Mouse (Mus musculus): ENCODE data around the gene Rln1.

Gene Rln1

DNA sequence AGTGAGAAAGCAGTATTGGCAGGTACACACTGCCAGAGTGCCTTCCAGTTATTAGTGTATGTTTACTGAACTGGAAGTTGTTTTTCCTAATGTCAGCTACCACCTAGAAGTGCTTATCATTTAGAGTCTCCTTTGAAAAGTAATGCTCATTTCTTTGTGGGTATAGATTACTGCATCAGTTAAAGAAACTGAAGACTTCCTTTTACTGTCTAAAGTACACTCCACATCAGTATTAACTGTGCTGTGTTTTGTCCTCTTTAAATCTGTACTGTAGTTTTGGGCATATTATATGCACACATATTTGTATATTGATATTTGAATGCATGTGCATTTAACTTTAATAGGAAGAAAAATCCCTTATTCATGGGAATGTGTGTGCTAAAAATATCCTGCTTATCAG, 38.3 kb downstream of the Rln1 start:
- in situ Hi-C loops (cut with MboI, MseI) = no loop called here

DNA sequence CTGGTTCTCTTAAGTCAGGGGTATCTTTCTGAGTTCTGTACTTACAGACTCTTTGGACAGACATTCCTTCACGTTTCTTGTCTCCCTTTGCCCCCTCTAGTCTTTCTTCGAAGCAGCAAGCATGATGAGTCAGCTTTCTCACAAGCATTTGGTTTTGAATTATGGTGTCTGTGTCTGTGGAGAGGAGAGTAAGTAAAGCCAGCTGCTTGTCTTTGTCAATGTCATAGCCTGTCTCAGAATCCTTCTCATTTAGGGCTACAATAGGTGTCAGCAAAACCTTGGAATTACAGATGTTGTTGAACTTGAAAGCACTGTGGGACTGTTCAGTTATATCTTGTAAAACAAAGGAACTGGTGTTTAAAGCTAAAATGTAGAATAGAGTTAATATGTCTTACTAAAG, 39.7 kb downstream of the Rln1 start:
- in situ Hi-C loops (cut with MboI, MseI) = no loop called here

DNA sequence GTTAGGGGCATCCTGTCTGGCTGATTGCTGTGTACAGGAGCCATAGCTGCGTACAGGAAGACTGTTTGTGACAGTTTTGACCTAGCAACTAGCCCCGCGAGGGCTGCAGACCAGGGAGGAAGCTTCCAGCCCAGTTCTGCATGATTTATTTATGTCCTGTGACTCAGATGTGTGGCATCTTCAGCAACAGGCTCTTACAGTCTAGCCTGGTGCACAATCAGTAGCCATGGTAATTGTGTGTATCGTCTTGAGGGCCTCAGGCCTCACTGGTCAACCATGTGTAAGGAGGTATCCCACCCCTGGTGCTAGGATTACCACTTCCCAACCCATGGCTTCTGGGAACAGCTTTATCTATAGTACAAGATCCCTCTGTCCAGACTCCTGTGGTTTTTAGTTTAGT, 41.9 kb downstream of the Rln1 start:
- in situ Hi-C loops (cut with MboI, MseI) = no loop called here

GRCm38 (mm10) chr19:29291532-29291931, 42.9 kb downstream of the Rln1 start:
- in situ Hi-C loops (cut with MboI, MseI) = no loop called here

DNA sequence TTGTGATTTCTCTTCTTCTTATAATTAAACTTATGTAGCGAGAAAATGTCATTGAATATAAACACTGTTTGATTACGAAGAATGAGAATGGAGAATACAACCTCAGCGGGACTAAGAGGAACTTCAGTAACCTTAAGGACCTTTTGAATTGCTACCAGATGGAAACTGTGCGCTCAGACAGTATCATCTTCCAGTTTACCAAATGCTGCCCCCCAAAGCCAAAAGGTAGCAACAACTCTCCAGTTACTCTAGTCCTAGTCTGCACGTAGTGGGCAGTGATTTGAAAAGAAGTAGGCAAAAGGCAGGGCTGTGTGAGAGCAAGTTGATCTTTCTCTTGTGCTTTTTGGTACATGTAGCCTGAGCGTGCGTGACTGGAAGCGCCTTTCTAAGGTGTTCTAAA, 46.6 kb downstream of the Rln1 start:
- in situ Hi-C loops (cut with MboI, MseI) = no loop called here

DNA sequence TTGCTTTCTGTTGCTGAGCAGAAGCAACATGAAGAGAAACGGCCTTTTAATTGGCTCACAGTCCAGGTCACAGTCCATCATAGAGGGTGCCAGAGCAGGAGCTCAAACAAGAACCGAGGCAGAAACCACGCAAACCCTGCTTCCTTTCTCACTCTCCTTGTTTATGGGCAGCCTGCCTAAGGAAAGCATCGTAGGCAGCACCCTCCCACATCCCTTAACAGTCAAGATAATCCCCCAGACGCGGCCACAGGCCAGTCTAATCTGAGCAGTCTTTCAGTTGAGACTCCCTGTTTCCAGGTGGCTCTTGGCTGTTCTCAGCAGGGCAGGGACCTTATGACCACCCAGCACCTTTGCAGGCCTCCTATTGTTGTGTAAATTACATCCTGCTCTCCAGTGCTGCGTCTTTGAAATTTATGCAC, 49.0 kb downstream of the Rln1 start:
- in situ Hi-C loops (cut with MboI, MseI) = no loop called here
